Mouse (Mus musculus) G1E (cell line): ENCODE data around the gene Dpysl4. TPM values are rescaled to one million over a fixed set of nuclear protein-coding genes. Genes with fewer than 3 reads are reported as not detected.

Experiments
- ATAC-seq: 2 replicates; pipeline ENCODE4 v1.8.0; 2016; ENCODE audit warnings: mild to moderate bottlenecking; ENCODE audit not compliant: insufficient number of reproducible peaks, poor library complexity, low FRiP score, severe bottlenecking; ENCODE audit errors: extremely low read depth
- DNase-seq: peaks from one replicate; pipeline ENCODE4 v3.0.0; 2012; ENCODE audit warnings: low spot score
- H3K27me3 ChIP-seq: 2 replicates; pipeline ENCODE4 v1.6.1; 2012; ENCODE audit warnings: mild to moderate bottlenecking, low read length, inconsistent platforms; ENCODE audit not compliant: insufficient read depth
- H3K36me3 ChIP-seq: replicated peaks from 2 replicates; pipeline ENCODE3; 2012; ENCODE audit warnings: mild to moderate bottlenecking, inconsistent platforms
- H3K4me1 ChIP-seq: 2 replicates; pipeline ENCODE4 v1.6.1; 2012; ENCODE audit warnings: low read depth, low read length, inconsistent platforms, mixed read lengths; ENCODE audit not compliant: insufficient read depth
- H3K4me3 ChIP-seq: 2 replicates; pipeline ENCODE4 v1.5.1; 2012; ENCODE audit warnings: low read depth, mild to moderate bottlenecking, inconsistent platforms, low read length, moderate library complexity, mixed read lengths
- H3K9me3 ChIP-seq: replicated peaks from 2 replicates; pipeline ENCODE4 v1.6.1; 2012; ENCODE audit warnings: inconsistent platforms
- CTCF ChIP-seq: IDR thresholded peaks from 2 replicates; pipeline ENCODE4 v1.5.1; 2012; ENCODE audit warnings: low read depth, low read length, inconsistent platforms, mixed read lengths
- GATA1 ChIP-seq: IDR thresholded peaks from 2 replicates; pipeline ENCODE4 v1.6.1; 2012; ENCODE audit warnings: borderline replicate concordance, low read length, inconsistent platforms, mixed read lengths
- GATA2 ChIP-seq: IDR thresholded peaks from 2 replicates; pipeline ENCODE4 v1.6.1; 2012; ENCODE audit warnings: low read depth, low read length, inconsistent platforms, borderline replicate concordance
- POLR2AphosphoS5 ChIP-seq: IDR thresholded peaks from 2 replicates; pipeline ENCODE4 v1.6.1; 2012; ENCODE audit warnings: low read depth, low read length, inconsistent platforms; ENCODE audit not compliant: insufficient replicate concordance
- TAL1 ChIP-seq: conservative IDR thresholded peaks from 2 replicates; pipeline ENCODE4 v1.6.1; 2012; ENCODE audit warnings: low read depth, low read length, inconsistent platforms, mixed read lengths
- polyA plus RNA-seq: library from polyadenylated mRNA; stranded (reverse); fragments of >175 nt; gene quantifications from 2 replicates; pipeline ENCODE4 v1.2.3, GENCODE M21; 2012
- total RNA-seq, 2 experiments: library from RNA; stranded (forward) in 1 of 2; stranded (reverse) in 1 of 2; fragments of 200-1000 nt in 1 of 2; fragments of >200 nt in 1 of 2; fragmentation: Nextera tagmentation in 1 of 2; gene quantifications; 2 replicates each; pipeline ENCODE4 v1.2.3; 2014 to 2017

Gene Dpysl4
- total and polyA plus RNA-seq, 3 experiments = 0.05 TPM; not detected in 2

GRCm38 (mm10) chr7:139093781-139094180 lies 8.0 kb downstream of the Dpysl4 start:
- Histone ChIP-seq H3K4me3 (no peak overlapping the region), H3K27me3 (no peaks in the 10 kb centered on the region), H3K36me3 (no peaks in the 10 kb centered on the region), H3K9me3 (peaks cover 83% of the 10 kb centered on the region), H3K4me1 (no peaks in the 10 kb centered on the region)
- no peak for ATAC-seq
- no peak for DNase-seq
- TF ChIP-seq GATA2 = no peak
- TF ChIP-seq POLR2AphosphoS5 = no peak
- TF ChIP-seq CTCF = no peak
- no peak for TF ChIP-seq GATA1
- TF ChIP-seq TAL1 = no peak

- Histone ChIP-seq H3K4me3 (no peak overlapping the region), H3K27me3 (no peaks in the 10 kb centered on the region), H3K9me3 (peaks cover 82% of the 10 kb centered on the region), H3K4me1 (no peaks in the 10 kb centered on the region), H3K36me3 (no peaks in the 10 kb centered on the region)
- TF ChIP-seq POLR2AphosphoS5 (no peak), GATA2 (no peak), TAL1 (no peak), CTCF (no peak), GATA1 (no peak)
- ATAC-seq (no peak), DNase-seq (no peak)
These were observed 9.0 kb downstream of the Dpysl4 start for GRCm38 (mm10) chr7:139094761-139095160.

- no peak overlapping the region for H3K4me3 ChIP-seq
- H3K9me3 ChIP-seq = peaks cover 83% of the 10 kb centered on the region
- no peaks in the 10 kb centered on the region for H3K36me3 ChIP-seq
- ATAC-seq (no peak), DNase-seq (no peak)
- TF ChIP-seq GATA1 = no peak
- TF ChIP-seq GATA2 = no peak
- TF ChIP-seq POLR2AphosphoS5 = no peak
- TF ChIP-seq TAL1 = no peak
- no peak for TF ChIP-seq CTCF
- no peaks in the 10 kb centered on the region for H3K27me3 ChIP-seq
- no peaks in the 10 kb centered on the region for H3K4me1 ChIP-seq
These were observed 9.5 kb downstream of the Dpysl4 start for GRCm38 (mm10) chr7:139095282-139095681.

GRCm38 (mm10) chr7:139096399-139096798 lies 10.6 kb downstream of the Dpysl4 start:
- TF ChIP-seq TAL1 = no peak
- TF ChIP-seq POLR2AphosphoS5 = no peak
- no peak for TF ChIP-seq GATA1
- no peak for TF ChIP-seq GATA2
- TF ChIP-seq CTCF = no peak
- ATAC-seq = no peak
- Histone ChIP-seq H3K27me3 (no peaks in the 10 kb centered on the region), H3K4me1 (no peaks in the 10 kb centered on the region), H3K4me3 (no peak overlapping the region), H3K36me3 (no peaks in the 10 kb centered on the region), H3K9me3 (peaks cover 86% of the 10 kb centered on the region)
- DNase-seq = no peak

GRCm38 (mm10) chr7:139100531-139101095 lies 14.8 kb downstream of the Dpysl4 start:
- no peak for ATAC-seq
- no peak overlapping the region for H3K4me3 ChIP-seq
- no peak for TF ChIP-seq POLR2AphosphoS5
- TF ChIP-seq GATA2 = no peak
- TF ChIP-seq GATA1 = no peak
- no peak for TF ChIP-seq CTCF
- no peak for TF ChIP-seq TAL1
- peaks cover 91% of the 10 kb centered on the region for H3K9me3 ChIP-seq
- H3K4me1 ChIP-seq = no peaks in the 10 kb centered on the region
- no peaks in the 10 kb centered on the region for H3K27me3 ChIP-seq
- H3K36me3 ChIP-seq = no peaks in the 10 kb centered on the region
- no peak for DNase-seq

- peaks cover 90% of the 10 kb centered on the region for H3K9me3 ChIP-seq
- no peaks in the 10 kb centered on the region for H3K27me3 ChIP-seq
- TF ChIP-seq POLR2AphosphoS5 (no peak), GATA1 (no peak), CTCF (no peak), GATA2 (no peak), TAL1 (no peak)
- no peaks in the 10 kb centered on the region for H3K4me1 ChIP-seq
- H3K4me3 ChIP-seq = no peak overlapping the region
- ATAC-seq = no peak
- no peak for DNase-seq
- no peaks in the 10 kb centered on the region for H3K36me3 ChIP-seq
These were observed 15.5 kb downstream of the Dpysl4 start for GRCm38 (mm10) chr7:139101286-139101804.
